Mouse (Mus musculus) MEL (cell line): Measurements from ENCODE around the gene Grhl3. TPM values are rescaled to one million over a fixed set of nuclear protein-coding genes. Genes with fewer than 3 reads are reported as not detected.

ENCODE experiments used
- DNase-seq: peaks from one replicate; pipeline ENCODE4 v3.0.0; 2011; ENCODE audit warnings: low read depth, low spot score
- H3K27ac ChIP-seq: 2 replicates; pipeline ENCODE4 v1.5.1; 2012; ENCODE audit warnings: low read depth, mild to moderate bottlenecking, control low read depth, low read length, moderate library complexity; ENCODE audit not compliant: control insufficient read depth
- H3K27me3 ChIP-seq, 2 experiments: fragments of 150-350 bp in 1 of 2; sonication (generic) in 1 of 2; 2 replicates each; pipeline ENCODE4 v1.6.1; 2012; ENCODE audit warnings: low read length in 2 of 2, mild to moderate bottlenecking in 2 of 2, improper control_type of control experiment in 1 of 2, moderate library complexity in 1 of 2; ENCODE audit not compliant: insufficient read depth in 2 of 2, control insufficient read depth in 1 of 2
- H3K36me3 ChIP-seq, 2 experiments: 2 replicates each; pipeline ENCODE4 v1.6.1; 2012 to 2014; ENCODE audit warnings: low read length in 2 of 2, improper control_type of control experiment in 1 of 2, inconsistent platforms in 1 of 2, mild to moderate bottlenecking in 1 of 2; ENCODE audit not compliant: insufficient read depth in 2 of 2, control insufficient read depth in 1 of 2
- H3K4me1 ChIP-seq, 2 experiments: fragments of 150-350 bp in 1 of 2; sonication (generic) in 1 of 2; 2 replicates each; pipeline ENCODE4 v1.6.1; 2012; ENCODE audit warnings: low read length in 2 of 2, improper control_type of control experiment in 1 of 2, mild to moderate bottlenecking in 1 of 2; ENCODE audit not compliant: insufficient read depth in 2 of 2, control insufficient read depth in 1 of 2
- H3K4me3 ChIP-seq, 2 experiments: fragments of 150-350 bp in 1 of 2; sonication (generic) in 1 of 2; 2 replicates each; pipeline ENCODE4 v1.5.1; 2012; ENCODE audit warnings: low read depth in 2 of 2, low read length in 2 of 2, mild to moderate bottlenecking in 2 of 2, moderate library complexity in 2 of 2, control low read depth in 1 of 2, improper control_type of control experiment in 1 of 2; ENCODE audit not compliant: control insufficient read depth in 1 of 2, insufficient read depth in 1 of 2
- H3K79me2 ChIP-seq: 2 replicates; pipeline ENCODE4 v1.6.1; 2012; ENCODE audit warnings: mild to moderate bottlenecking, low read length, moderate library complexity; ENCODE audit not compliant: control insufficient read depth, poor library complexity, insufficient read depth
- H3K9ac ChIP-seq: 2 replicates; pipeline ENCODE4 v1.6.1; 2012; ENCODE audit warnings: low read depth, mild to moderate bottlenecking, control low read depth, low read length, moderate library complexity; ENCODE audit not compliant: control insufficient read depth, poor library complexity, severe bottlenecking
- H3K9me3 ChIP-seq: fragments of 150-350 bp; sonication (generic); replicated peaks from 2 replicates; pipeline ENCODE4 v1.6.1; 2012; ENCODE audit warnings: mild to moderate bottlenecking, low read length, improper control_type of control experiment, moderate library complexity; ENCODE audit not compliant: insufficient read depth
- BHLHE40 ChIP-seq: IDR thresholded peaks from 2 replicates; pipeline ENCODE4 v1.6.1; 2012; ENCODE audit warnings: low read depth, mild to moderate bottlenecking, inconsistent platforms, low read length, improper control_type of control experiment, borderline replicate concordance
- CHD2 ChIP-seq: IDR thresholded peaks from 2 replicates; pipeline ENCODE4 v1.6.1; 2011; ENCODE audit warnings: low read length, improper control_type of control experiment
- CTCF ChIP-seq, 3 experiments: IDR thresholded peaks in 2 of 3; conservative IDR thresholded peaks in 1 of 3; 2 replicates each; pipeline ENCODE4 v1.5.1; 2011 to 2012; ENCODE audit warnings: low read length in 3 of 3, low read depth in 2 of 3, mild to moderate bottlenecking in 2 of 3, improper control_type of control experiment in 1 of 3, inconsistent platforms in 1 of 3, mixed read lengths in 1 of 3, moderate library complexity in 1 of 3; ENCODE audit not compliant: control insufficient read depth in 1 of 3, insufficient read depth in 1 of 3, poor library complexity in 1 of 3, severe bottlenecking in 1 of 3
- E2F4 ChIP-seq: IDR thresholded peaks from 2 replicates; pipeline ENCODE4 v1.6.1; 2011; ENCODE audit warnings: low read depth, low read length, improper control_type of control experiment, borderline replicate concordance
- ELF1 ChIP-seq: IDR thresholded peaks from 2 replicates; pipeline ENCODE4 v1.6.1; 2014; ENCODE audit warnings: low read depth, mild to moderate bottlenecking, inconsistent platforms, low read length, improper control_type of control experiment, moderate library complexity
- GATA1 ChIP-seq: IDR thresholded peaks from 2 replicates; pipeline ENCODE4 v1.6.1; 2011; ENCODE audit warnings: low read depth, low read length, improper control_type of control experiment
- JUND ChIP-seq: IDR thresholded peaks from 2 replicates; pipeline ENCODE4 v1.6.1; 2011; ENCODE audit warnings: low read depth, mild to moderate bottlenecking, improper control_type of control experiment, low read length
- KAT2A ChIP-seq: conservative IDR thresholded peaks from 2 replicates; pipeline ENCODE4 v1.6.1; 2012; ENCODE audit warnings: low read depth, low read length, improper control_type of control experiment, inconsistent platforms
- MAFK ChIP-seq: IDR thresholded peaks from 2 replicates; pipeline ENCODE4 v1.6.1; 2011; ENCODE audit warnings: low read depth, mild to moderate bottlenecking, low read length, improper control_type of control experiment, borderline replicate concordance
- MAX ChIP-seq: IDR thresholded peaks from 2 replicates; pipeline ENCODE4 v1.6.1; 2011; ENCODE audit warnings: low read length, improper control_type of control experiment
- MAZ ChIP-seq: IDR thresholded peaks from 2 replicates; pipeline ENCODE4 v1.6.1; 2012; ENCODE audit warnings: low read depth, mild to moderate bottlenecking, inconsistent platforms, low read length, improper control_type of control experiment
- MYC ChIP-seq: IDR thresholded peaks from 2 replicates; pipeline ENCODE4 v1.6.1; 2011; ENCODE audit warnings: low read depth, mild to moderate bottlenecking, low read length, improper control_type of control experiment, moderate library complexity
- NELFE ChIP-seq: IDR thresholded peaks from 2 replicates; pipeline ENCODE4 v1.6.1; 2011; ENCODE audit warnings: low read depth, low read length, improper control_type of control experiment
- POLR2A ChIP-seq, 2 experiments: IDR thresholded peaks; 2 replicates each; pipeline ENCODE4 v1.6.1; 2011 to 2012; ENCODE audit warnings: low read length in 2 of 2, mild to moderate bottlenecking in 2 of 2, control low read depth in 1 of 2, improper control_type of control experiment in 1 of 2, low read depth in 1 of 2, moderate library complexity in 1 of 2; ENCODE audit not compliant: control insufficient read depth in 1 of 2, insufficient read depth in 1 of 2, poor library complexity in 1 of 2
- POLR2AphosphoS2 ChIP-seq: IDR thresholded peaks from 2 replicates; pipeline ENCODE4 v1.6.1; 2011; ENCODE audit warnings: low read length, improper control_type of control experiment
- POLR2AphosphoS5 ChIP-seq: IDR thresholded peaks from 2 replicates; pipeline ENCODE4 v1.6.1; 2012; ENCODE audit warnings: low read depth, borderline replicate concordance, mild to moderate bottlenecking, inconsistent platforms, low read length, moderate library complexity, mixed read lengths
- RAD21 ChIP-seq: IDR thresholded peaks from 2 replicates; pipeline ENCODE4 v1.6.1; 2011; ENCODE audit warnings: mild to moderate bottlenecking, low read depth, low read length, improper control_type of control experiment
- SIN3A ChIP-seq: IDR thresholded peaks from 2 replicates; pipeline ENCODE4 v1.6.1; 2012; ENCODE audit warnings: low read length, improper control_type of control experiment, inconsistent platforms
- TCF12 ChIP-seq: IDR thresholded peaks from 2 replicates; pipeline ENCODE4 v1.6.1; 2014; ENCODE audit warnings: low read depth, mild to moderate bottlenecking, inconsistent platforms, low read length, improper control_type of control experiment, moderate library complexity
- UBTF ChIP-seq: IDR thresholded peaks from 2 replicates; pipeline ENCODE4 v1.6.1; 2012; ENCODE audit warnings: low read depth, mild to moderate bottlenecking, inconsistent platforms, low read length, improper control_type of control experiment, moderate library complexity, borderline replicate concordance; ENCODE audit not compliant: insufficient read depth
- ZC3H11A ChIP-seq: IDR thresholded peaks from 2 replicates; pipeline ENCODE4 v1.6.1; 2012; ENCODE audit warnings: low read depth, mild to moderate bottlenecking, inconsistent platforms, low read length, improper control_type of control experiment
- ZKSCAN1 ChIP-seq: IDR thresholded peaks from 2 replicates; pipeline ENCODE4 v1.6.1; 2012; ENCODE audit warnings: low read depth, mild to moderate bottlenecking, inconsistent platforms, low read length, improper control_type of control experiment, moderate library complexity
- ZNF384 ChIP-seq: IDR thresholded peaks from 2 replicates; pipeline ENCODE4 v1.6.1; 2012; ENCODE audit warnings: low read depth, mild to moderate bottlenecking, inconsistent platforms, low read length, improper control_type of control experiment
- polyA plus RNA-seq, 2 experiments: library from polyadenylated mRNA; stranded (reverse) in 1 of 2; unstranded in 1 of 2; fragments of >175 nt in 1 of 2; fragments of >200 nt in 1 of 2; gene quantifications; 2 replicates each; pipeline versions ENCODE4 v1.2.1 to v1.2.4; 2012; ENCODE audit warnings: low replicate concordance in 2 of 2, low read depth in 1 of 2; ENCODE audit not compliant: insufficient read length in 2 of 2, insufficient read depth in 1 of 2, missing spikeins in 1 of 2
- total RNA-seq: library from RNA; depleted of rRNA; stranded (reverse); fragments of 300-350 nt; gene quantifications from 2 replicates; pipeline ENCODE4 v1.2.3, GENCODE M21; 2012

Grhl3 gene
- total and polyA plus RNA-seq, 3 experiments: not detected

DNA sequence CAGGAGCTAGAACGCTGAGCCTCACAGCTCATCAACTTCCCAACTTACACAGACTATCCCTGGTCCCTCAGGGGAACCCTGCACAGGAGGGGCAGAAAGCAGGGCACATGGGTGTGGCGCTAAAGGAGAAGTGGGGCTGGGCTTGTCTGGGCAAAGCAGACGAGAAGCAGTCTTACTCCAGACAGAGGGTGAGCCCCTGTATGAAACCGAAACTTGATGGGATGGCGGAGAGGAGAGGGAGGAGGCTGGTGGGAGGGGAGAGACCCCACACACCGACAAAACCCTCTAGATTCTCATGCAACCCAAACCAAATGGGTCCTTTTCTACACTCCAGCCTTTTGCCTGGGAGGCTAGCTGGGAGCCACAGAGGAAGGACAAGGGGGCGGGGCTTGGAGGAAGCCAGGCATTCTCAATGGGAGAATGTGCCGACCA, 28.3 kb downstream of the Grhl3 start:
- TF ChIP-seq MAZ (no peak), MAX (no peak), BHLHE40 (no peak), CTCF (IDR thresholded peaks at IDR 0.05 in 2 of 3, conservative IDR thresholded peaks at IDR 0.05 in 1 of 3; ENCODE audit: control insufficient read depth in 1 of 3, insufficient read depth in 1 of 3, low read depth in 2 of 3, low read length in 3 of 3, poor library complexity in 1 of 3, severe bottlenecking in 1 of 3) (no peak), CHD2 (no peak), SIN3A (no peak), RAD21 (no peak), POLR2AphosphoS2 (no peak), NELFE (no peak), ELF1 (no peak), POLR2AphosphoS5 (no peak), JUND (no peak)
- Histone ChIP-seq H3K9me3 (no peaks in the 10 kb centered on the region), H3K27me3 (no peaks in the 10 kb centered on the region), H3K4me3 (peak overlapping the region; percentile 66 to 98), H3K4me1 (peaks cover 3 to 7% of the 10 kb centered on the region in 2 experiments; a peak in 2 of 4 replicates), H3K79me2 (no peaks in the 10 kb centered on the region), H3K9ac (peak overlapping the region; percentile 47), H3K27ac (no peak overlapping the region), H3K36me3 (no peaks in the 10 kb centered on the region)
- peak; percentile 50 for DNase-seq

DNA sequence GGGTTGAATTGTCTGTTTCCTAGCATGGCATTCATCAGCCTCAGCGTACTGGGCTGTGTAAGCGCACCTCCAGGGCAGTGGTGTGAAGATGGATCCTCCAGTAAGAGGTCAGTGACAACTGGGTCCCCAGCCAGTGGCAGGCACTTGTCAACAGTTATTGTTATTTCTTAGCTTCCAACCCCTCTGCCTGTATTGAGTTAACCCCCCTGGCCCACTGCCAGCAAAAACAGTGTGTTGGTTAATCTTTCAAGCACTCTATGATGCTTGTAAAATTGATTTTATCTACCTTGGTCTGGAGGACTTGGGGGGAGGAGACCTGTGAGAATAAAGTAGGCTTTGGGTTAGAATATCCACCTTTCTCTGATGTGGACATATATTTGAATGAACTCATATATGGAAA, 29.1 kb downstream of the Grhl3 start:
- no peaks in the 10 kb centered on the region for H3K27me3 ChIP-seq
- TF ChIP-seq ZNF384 (no peak), MAX (no peak), NELFE (no peak), ZKSCAN1 (no peak), MAFK (no peak), CTCF (IDR thresholded peaks at IDR 0.05 in 2 of 3, conservative IDR thresholded peaks at IDR 0.05 in 1 of 3; ENCODE audit: control insufficient read depth in 1 of 3, insufficient read depth in 1 of 3, low read depth in 2 of 3, low read length in 3 of 3, poor library complexity in 1 of 3, severe bottlenecking in 1 of 3) (no peak)
- no peak overlapping the region for H3K9ac ChIP-seq
- no peaks in the 10 kb centered on the region for H3K79me2 ChIP-seq
- peaks cover 3 to 7% of the 10 kb centered on the region in 2 experiments; a peak in 2 of 4 replicates for H3K4me1 ChIP-seq
- DNase-seq: peak; percentile 16
- H3K36me3 ChIP-seq: no peaks in the 10 kb centered on the region
- H3K27ac ChIP-seq: no peak overlapping the region
- H3K9me3 ChIP-seq: no peaks in the 10 kb centered on the region
- H3K4me3 ChIP-seq: no peak overlapping the region; a peak in 1 of 4 replicates

DNA sequence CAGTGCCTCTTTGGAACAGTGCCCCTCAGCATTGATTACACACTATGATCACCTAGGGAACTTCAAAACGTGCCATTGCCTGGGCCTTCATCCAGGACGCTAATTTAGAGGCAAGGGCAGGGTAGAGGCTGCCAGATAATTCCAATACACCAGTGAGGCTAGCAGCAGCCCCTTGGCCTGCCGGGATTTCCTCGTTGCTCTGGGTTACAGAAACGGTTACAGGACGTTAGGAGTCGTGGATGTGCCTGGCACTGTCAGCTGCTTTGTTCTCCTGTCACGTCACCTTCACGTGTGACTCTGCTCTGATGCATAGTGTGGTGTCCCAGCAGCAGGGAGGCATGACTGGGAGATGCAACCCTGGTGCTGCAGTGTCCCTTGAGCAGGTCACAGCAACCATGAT, 33.4 kb downstream of the Grhl3 start:
- Histone ChIP-seq H3K9ac (no peak overlapping the region), H3K27ac (no peak overlapping the region), H3K4me1 (no peaks in the 10 kb centered on the region; a peak in 2 of 4 replicates), H3K27me3 (no peaks in the 10 kb centered on the region; a peak in 1 of 4 replicates), H3K9me3 (no peaks in the 10 kb centered on the region), H3K79me2 (no peaks in the 10 kb centered on the region), H3K4me3 (no peak overlapping the region), H3K36me3 (no peaks in the 10 kb centered on the region)
- TF ChIP-seq MYC: no peak
- no peak for TF ChIP-seq MAX
- no peak for TF ChIP-seq RAD21
- TF ChIP-seq POLR2A (IDR thresholded peaks at IDR 0.05; ENCODE audit: control insufficient read depth in 1 of 2, insufficient read depth in 1 of 2, low read depth in 1 of 2, low read length in 2 of 2, poor library complexity in 1 of 2): no peak
- no peak for TF ChIP-seq CTCF (IDR thresholded peaks at IDR 0.05 in 2 of 3, conservative IDR thresholded peaks at IDR 0.05 in 1 of 3; ENCODE audit: control insufficient read depth in 1 of 3, insufficient read depth in 1 of 3, low read depth in 2 of 3, low read length in 3 of 3, poor library complexity in 1 of 3, severe bottlenecking in 1 of 3)
- TF ChIP-seq POLR2AphosphoS2: no peak
- no peak for TF ChIP-seq GATA1
- no peak for TF ChIP-seq UBTF
- no peak for TF ChIP-seq ZC3H11A
- no peak for TF ChIP-seq TCF12
- no peak for TF ChIP-seq POLR2AphosphoS5
- TF ChIP-seq ZNF384: no peak
- TF ChIP-seq KAT2A: no peak
- no peak for TF ChIP-seq E2F4
- DNase-seq: no peak
